Mouse (Mus musculus) thymus, adult 2 months (tissue): Measurements from ENCODE around the gene Slc29a3.

ENCODE experiments used
- CTCF ChIP-seq: fragments of 200-500 bp; IDR thresholded peaks from 2 replicates; pipeline ENCODE4 v1.5.1; 2012; ENCODE audit warnings: mild to moderate bottlenecking, control low read depth, low read length, moderate library complexity, borderline replicate concordance; ENCODE audit not compliant: control insufficient read depth, poor library complexity, insufficient read depth; ENCODE audit errors: extremely low read depth
- POLR2A ChIP-seq: fragments of 200-500 bp; IDR thresholded peaks from 2 replicates; pipeline ENCODE4 v1.6.1; 2012; ENCODE audit warnings: mild to moderate bottlenecking, low read length, control low read depth, moderate library complexity; ENCODE audit not compliant: control insufficient read depth, poor library complexity, insufficient read depth; ENCODE audit errors: extremely low read depth

DNA sequence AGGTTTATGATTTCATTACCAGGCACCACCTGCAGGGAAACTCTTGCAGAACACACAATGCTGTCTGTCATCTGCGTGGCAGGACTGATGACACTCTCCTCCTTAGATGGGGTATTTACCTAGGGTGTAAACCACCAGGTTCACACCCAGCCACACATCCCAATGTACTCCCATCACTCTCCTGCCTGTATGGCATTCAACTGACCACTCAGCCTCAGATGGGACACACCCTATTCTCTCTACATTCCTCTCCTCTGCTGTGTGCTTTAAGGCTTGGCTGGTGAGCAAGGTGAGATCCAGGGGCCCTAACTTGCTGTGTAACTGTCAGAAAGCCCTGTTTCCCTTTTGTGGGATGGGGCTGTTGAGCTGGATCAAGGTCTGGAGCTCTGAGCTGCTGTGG is 9.5 kb upstream of the Slc29a3 start:
- TF ChIP-seq CTCF = no peak
- TF ChIP-seq POLR2A = no peak
